Mouse (Mus musculus): ENCODE data around the gene Piezo1.

GRCm38 (mm10) chr8:122593240-122593639 lies 42.1 kb upstream of the Piezo1 start:
- TF ChIP-seq GATA1 (IDR thresholded peaks at IDR 0.05; ENCODE audit: borderline replicate concordance, low read length) (no peak), GATA2 (IDR thresholded peaks at IDR 0.05; ENCODE audit: borderline replicate concordance, low read depth, low read length) (no peak), CTCF (IDR thresholded peaks at IDR 0.05; ENCODE audit: low read depth, low read length) (no peak), POLR2AphosphoS5 (IDR thresholded peaks at IDR 0.05; ENCODE audit: insufficient replicate concordance, low read depth, low read length) (no peak), TAL1 (conservative IDR thresholded peaks at IDR 0.05; ENCODE audit: low read depth, low read length) (no peak)

Measured in G1E (cell line).